Mouse (Mus musculus) bone marrow macrophage, adult 2 months (primary cell): Measurements from ENCODE around the gene Sphkap.

Experiments used
- CTCF ChIP-seq: IDR thresholded peaks from 2 replicates; pipeline ENCODE4 v1.5.1; 2012; ENCODE audit warnings: low read depth, mild to moderate bottlenecking, low read length, moderate library complexity
- POLR2A ChIP-seq: IDR thresholded peaks from 2 replicates; pipeline ENCODE4 v1.6.1; 2012; ENCODE audit warnings: mild to moderate bottlenecking, low read depth, low read length, borderline replicate concordance

DNA sequence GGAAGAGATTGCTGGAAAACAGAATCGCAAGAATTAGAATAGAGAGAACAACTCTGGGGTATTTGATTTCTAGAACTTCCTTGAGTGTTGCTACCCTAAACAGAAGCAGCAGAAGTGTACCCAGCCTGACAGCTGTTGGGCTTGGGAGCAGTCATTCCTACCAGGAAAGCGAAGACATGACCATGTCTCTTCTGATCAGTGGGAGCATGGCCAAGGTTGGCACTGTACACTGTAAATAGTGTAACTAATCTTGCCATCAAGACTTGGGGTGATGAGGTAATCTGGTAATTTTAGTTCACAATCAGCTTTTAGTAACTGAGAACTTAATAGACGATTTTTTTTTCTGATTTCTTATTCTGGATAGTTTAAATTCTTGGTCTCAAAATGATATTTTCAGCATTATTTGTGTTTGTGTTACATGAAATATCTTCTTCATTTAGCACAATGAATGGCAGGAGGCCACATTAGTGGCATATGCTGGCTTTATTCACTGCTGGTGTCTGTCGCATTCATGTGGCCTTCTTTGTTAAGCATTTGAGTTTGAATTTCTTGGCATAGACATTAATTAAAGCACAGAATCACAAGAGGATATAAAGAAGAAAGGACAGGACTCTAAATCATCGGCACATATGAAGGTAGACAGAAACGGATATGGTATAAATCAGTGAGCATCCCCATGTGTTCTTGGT, 96.2 kb downstream of the Sphkap start:
- TF ChIP-seq CTCF, result no peak
- no peak for TF ChIP-seq POLR2A
